Mouse (Mus musculus) heart, embryonic 16.5 days (tissue): ENCODE data around the gene Rhpn2. TPM values are rescaled to one million over a fixed set of nuclear protein-coding genes. Genes with fewer than 3 reads are reported as not detected.

Source experiments
- ATAC-seq: fragments of 200-750 bp; cut with Nextera tagmentation; replicated peaks from 2 replicates; pipeline ENCODE4 v1.8.0; 2017; ENCODE audit warnings: moderate number of reproducible peaks; ENCODE audit not compliant: insufficient read depth, low FRiP score; ENCODE audit errors: extremely low read depth
- H3K27ac ChIP-seq: fragments of 300-500 bp; sonication (generic); 2 replicates; pipeline ENCODE4 v1.5.1; 2014; ENCODE audit warnings: mild to moderate bottlenecking, low read length, control low read depth, moderate library complexity
- H3K27me3 ChIP-seq: fragments of 300-500 bp; sonication (generic); 2 replicates; pipeline ENCODE4 v1.6.1; 2014; ENCODE audit warnings: low read length, mixed read lengths; ENCODE audit not compliant: control insufficient read depth, insufficient read depth
- H3K36me3 ChIP-seq: fragments of 300-500 bp; sonication (generic); 2 replicates; pipeline ENCODE4 v1.6.1; 2014; ENCODE audit not compliant: control insufficient read depth, insufficient read depth
- H3K4me1 ChIP-seq: fragments of 300-500 bp; sonication (generic); 2 replicates; pipeline ENCODE4 v1.6.1; 2014; ENCODE audit warnings: low read length, mixed read lengths; ENCODE audit not compliant: control insufficient read depth, insufficient read depth
- H3K4me2 ChIP-seq: fragments of 300-500 bp; sonication (generic); 2 replicates; pipeline ENCODE4 v1.6.1; 2014; ENCODE audit warnings: low read depth, mild to moderate bottlenecking, control low read depth, low read length
- H3K4me3 ChIP-seq: fragments of 300-500 bp; sonication (generic); 2 replicates; pipeline ENCODE4 v1.5.1; 2014; ENCODE audit warnings: mild to moderate bottlenecking, control low read depth, low read length
- H3K9ac ChIP-seq: fragments of 300-500 bp; sonication (generic); 2 replicates; pipeline ENCODE4 v1.6.1; 2014; ENCODE audit warnings: low read length, control low read depth
- H3K9me3 ChIP-seq: fragments of 300-500 bp; sonication (generic); replicated peaks from 2 replicates; pipeline ENCODE4 v1.6.1; 2016; ENCODE audit warnings: low read length; ENCODE audit not compliant: control insufficient read depth
- WGBS: fragments of 180-500 bp; shearing (Covaris S2); extraction: QIAGEN DNeasy Blood & Tissue Kit; methylation state at CpG from one replicate; pipeline ENCODE4 v1.1.7; 2014; 5-methylcytosine and 5-hydroxymethylcytosine counted together
- polyA plus RNA-seq: library from polyadenylated mRNA; unstranded; fragments of >200 nt; fragmentation: Nextera tagmentation; extraction: Ambion mirVana; gene quantifications from 2 replicates; pipeline ENCODE4 v1.2.1, GENCODE M21; 2015

Rhpn2 gene
- polyA plus RNA-seq, 1 experiment from 2014 or later: 5.8 TPM

DNA sequence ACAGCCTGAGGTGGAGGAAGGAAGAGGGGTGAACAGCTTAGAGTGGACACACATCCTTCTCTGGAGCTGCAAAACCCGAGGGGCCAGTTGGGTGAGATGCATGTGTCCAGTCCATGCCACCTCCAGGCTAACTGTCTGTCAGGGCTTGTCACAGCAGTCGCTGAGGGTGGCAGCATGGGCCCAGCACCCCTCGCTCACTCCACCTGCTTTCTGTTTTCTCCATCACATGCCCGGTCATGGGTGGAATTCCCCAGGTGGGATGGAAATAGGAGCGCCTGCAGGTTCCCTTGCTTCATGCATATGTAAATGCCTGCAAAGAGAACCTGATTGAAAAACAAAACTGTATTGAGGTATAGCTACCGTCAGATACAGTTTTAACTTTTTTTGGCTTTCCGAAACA lies 40.3 kb downstream of the Rhpn2 start:
- H3K4me3 ChIP-seq: no peak overlapping the region
- WGBS: 86% methylated on average over 7 of the region's 7 CpGs

DNA sequence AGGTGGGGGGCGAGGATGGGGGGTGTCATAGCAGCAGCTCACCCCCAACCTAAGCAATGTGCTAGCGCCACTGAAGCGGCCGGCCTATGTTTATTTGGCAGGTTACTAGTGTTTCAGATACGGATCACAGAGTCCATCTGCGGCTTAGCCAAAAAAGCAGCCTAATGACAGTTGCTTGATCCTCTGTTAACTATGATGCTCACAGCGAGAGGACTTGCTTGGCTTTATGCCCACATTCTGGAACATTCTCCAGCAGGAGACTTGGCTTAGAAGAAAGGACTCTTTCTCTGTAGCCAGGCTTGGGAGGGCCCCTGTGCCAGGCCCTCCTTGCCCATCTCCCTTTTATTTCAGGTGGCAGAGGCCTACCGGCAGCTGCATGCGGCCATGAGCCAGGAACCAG lies 42.7 kb downstream of the Rhpn2 start:
- no peak overlapping the region for H3K27ac ChIP-seq
- no peak overlapping the region for H3K4me3 ChIP-seq
- H3K36me3 ChIP-seq: no peaks in the 10 kb centered on the region
- no peak overlapping the region for H3K9ac ChIP-seq
- WGBS: 75% methylated on average over 9 of the region's 9 CpGs
- ATAC-seq: no peak
- no peaks in the 10 kb centered on the region for H3K9me3 ChIP-seq
- no peaks in the 10 kb centered on the region for H3K27me3 ChIP-seq
- H3K4me1 ChIP-seq: peaks cover 13% of the 10 kb centered on the region
- H3K4me2 ChIP-seq: no peak overlapping the region

More for the DNA sequence above, 40.3 kb downstream of the Rhpn2 start:
- no peak overlapping the region for H3K27ac ChIP-seq
- no peak overlapping the region for H3K9ac ChIP-seq
- ATAC-seq: no peak
- H3K9me3 ChIP-seq: no peaks in the 10 kb centered on the region; the same call in 1 of the 2 replicates
- H3K4me2 ChIP-seq: no peak overlapping the region
- H3K4me1 ChIP-seq: peaks cover 1% of the 10 kb centered on the region; the same call in 1 of the 2 replicates
- H3K27me3 ChIP-seq: no peaks in the 10 kb centered on the region
- H3K36me3 ChIP-seq: peaks cover 3% of the 10 kb centered on the region; the same call in 1 of the 2 replicates

- peak overlapping the region; percentile 54 for H3K27ac ChIP-seq
- H3K9ac ChIP-seq: peak overlapping the region; percentile 29; the same call in 1 of the 2 replicates
- peaks cover 13% of the 10 kb centered on the region for H3K4me1 ChIP-seq
- no peaks in the 10 kb centered on the region for H3K9me3 ChIP-seq
- H3K4me3 ChIP-seq: peak overlapping the region; percentile 2; the same call in 1 of the 2 replicates
- ATAC-seq: peak; percentile 50; the same call in 1 of the 2 replicates
- H3K4me2 ChIP-seq: peak overlapping the region; percentile 45
- no peaks in the 10 kb centered on the region for H3K36me3 ChIP-seq
- WGBS: 21% methylated on average over 14 of the region's 16 CpGs
- H3K27me3 ChIP-seq: no peaks in the 10 kb centered on the region
Observed at GRCm38 (mm10) chr7:35379492-35380119, 45.6 kb downstream of the Rhpn2 start.

DNA sequence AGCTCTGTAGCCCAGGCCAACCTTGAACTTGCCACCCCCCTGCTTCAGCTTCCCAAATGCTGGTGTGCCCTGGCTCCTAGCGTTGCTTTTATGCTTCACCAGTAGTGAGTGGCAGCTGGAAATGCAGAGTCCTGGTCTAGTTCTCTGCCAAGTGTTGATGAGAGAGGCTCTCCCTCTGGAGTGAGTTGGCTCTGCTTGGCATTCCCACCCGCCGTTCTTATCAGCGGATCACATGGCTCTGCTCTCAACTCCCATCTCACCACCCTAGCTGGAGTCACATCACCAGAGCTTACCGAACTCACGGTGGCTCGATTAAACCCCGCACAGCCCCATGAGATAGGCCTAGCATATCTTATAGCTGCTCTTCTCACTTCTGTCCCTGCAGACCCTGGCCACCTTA lies 46.4 kb downstream of the Rhpn2 start:
- Histone ChIP-seq H3K9ac (no peak overlapping the region), H3K27ac (peak overlapping the region; percentile 75), H3K36me3 (no peaks in the 10 kb centered on the region), H3K4me1 (peaks cover 13% of the 10 kb centered on the region), H3K9me3 (no peaks in the 10 kb centered on the region), H3K4me3 (no peak overlapping the region), H3K4me2 (no peak overlapping the region), H3K27me3 (no peaks in the 10 kb centered on the region)
- peak; percentile 86 for ATAC-seq
- 32% methylated on average over 8 of the region's 8 CpGs for WGBS

- Histone ChIP-seq H3K4me3 (no peak overlapping the region), H3K9ac (no peak overlapping the region), H3K4me1 (peaks cover 16% of the 10 kb centered on the region), H3K27ac (no peak overlapping the region), H3K9me3 (no peaks in the 10 kb centered on the region), H3K27me3 (no peaks in the 10 kb centered on the region), H3K4me2 (no peak overlapping the region), H3K36me3 (no peaks in the 10 kb centered on the region)
- ATAC-seq: no peak
- WGBS: 55% methylated on average over 15 of the region's 16 CpGs
Observed at GRCm38 (mm10) chr7:35381861-35382260, 47.9 kb downstream of the Rhpn2 start.

DNA sequence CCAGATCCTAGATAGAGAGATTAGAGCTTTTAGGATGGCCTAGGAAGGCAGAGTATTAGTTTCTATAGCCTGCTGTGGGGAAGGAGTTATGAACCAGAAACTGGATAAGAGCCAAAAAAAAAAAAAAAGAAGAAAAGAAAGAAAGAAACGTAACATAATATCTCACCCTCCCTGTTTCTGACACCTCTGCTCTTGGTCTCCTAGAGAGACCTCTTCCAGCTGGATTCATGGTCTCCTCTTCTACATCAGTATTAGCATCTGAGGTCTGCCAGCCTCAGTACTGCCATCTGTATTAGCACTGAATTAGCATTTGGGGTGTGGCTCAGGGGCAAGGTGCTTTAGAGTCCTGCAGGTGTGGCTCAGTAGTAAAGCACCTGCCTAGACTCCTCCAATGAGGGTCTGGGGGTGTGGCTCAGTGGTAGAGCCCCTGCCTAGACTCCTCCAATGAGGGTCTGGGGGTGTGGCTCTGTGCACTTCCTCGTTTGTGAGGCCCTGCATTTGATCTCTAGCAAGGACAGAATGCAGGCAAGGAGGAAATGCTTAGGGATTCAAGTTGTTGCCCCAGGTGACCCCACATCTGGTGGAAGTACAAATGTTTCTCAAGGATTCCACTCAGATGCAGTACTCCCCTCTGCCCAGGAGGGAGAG lies 48.9 kb downstream of the Rhpn2 start:
- Histone ChIP-seq H3K9ac (no peak overlapping the region), H3K27me3 (no peaks in the 10 kb centered on the region), H3K4me3 (no peak overlapping the region), H3K36me3 (no peaks in the 10 kb centered on the region), H3K9me3 (no peaks in the 10 kb centered on the region), H3K4me2 (no peak overlapping the region), H3K27ac (no peak overlapping the region), H3K4me1 (peaks cover 20% of the 10 kb centered on the region)
- 34% methylated on average over 2 of the region's 2 CpGs for WGBS
- ATAC-seq: no peak

- Histone ChIP-seq H3K4me3 (no peak overlapping the region), H3K4me2 (no peak overlapping the region), H3K9me3 (no peaks in the 10 kb centered on the region), H3K36me3 (no peaks in the 10 kb centered on the region), H3K27me3 (no peaks in the 10 kb centered on the region), H3K27ac (no peak overlapping the region), H3K9ac (no peak overlapping the region), H3K4me1 (peaks cover 7% of the 10 kb centered on the region; the same call in 1 of the 2 replicates)
- 43% methylated on average over 6 of the region's 6 CpGs for WGBS
- peak; percentile 85 for ATAC-seq
Observed at GRCm38 (mm10) chr7:35386525-35386952, 52.6 kb downstream of the Rhpn2 start.

DNA sequence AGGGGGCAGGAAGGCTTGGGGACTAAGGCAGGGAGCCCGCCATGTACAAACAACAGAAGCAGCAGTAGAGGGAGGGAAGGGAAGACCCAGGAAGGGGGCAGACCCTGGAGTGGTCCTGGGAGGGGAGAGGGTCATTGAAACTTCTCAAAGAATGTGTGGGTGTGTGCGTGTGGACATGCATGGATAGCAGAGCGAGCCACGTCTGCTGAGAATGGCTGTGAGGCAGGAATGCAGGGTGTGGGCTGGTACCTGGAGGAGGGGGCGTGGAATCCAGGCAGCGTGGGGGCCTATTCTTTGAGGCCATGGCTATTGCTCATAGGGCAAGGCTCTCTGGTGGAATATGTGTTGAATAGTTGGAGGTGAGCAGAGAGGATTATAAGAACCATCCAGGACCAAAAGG lies 54.7 kb downstream of the Rhpn2 start:
- peaks cover 6% of the 10 kb centered on the region for H3K36me3 ChIP-seq
- H3K27ac ChIP-seq: no peak overlapping the region
- H3K4me1 ChIP-seq: peaks cover 7% of the 10 kb centered on the region; the same call in 1 of the 2 replicates
- no peak overlapping the region for H3K9ac ChIP-seq
- no peak overlapping the region for H3K4me2 ChIP-seq
- 61% methylated on average over 6 of the region's 6 CpGs for WGBS
- H3K4me3 ChIP-seq: no peak overlapping the region
- no peaks in the 10 kb centered on the region for H3K9me3 ChIP-seq
- no peaks in the 10 kb centered on the region for H3K27me3 ChIP-seq
- ATAC-seq: no peak

DNA sequence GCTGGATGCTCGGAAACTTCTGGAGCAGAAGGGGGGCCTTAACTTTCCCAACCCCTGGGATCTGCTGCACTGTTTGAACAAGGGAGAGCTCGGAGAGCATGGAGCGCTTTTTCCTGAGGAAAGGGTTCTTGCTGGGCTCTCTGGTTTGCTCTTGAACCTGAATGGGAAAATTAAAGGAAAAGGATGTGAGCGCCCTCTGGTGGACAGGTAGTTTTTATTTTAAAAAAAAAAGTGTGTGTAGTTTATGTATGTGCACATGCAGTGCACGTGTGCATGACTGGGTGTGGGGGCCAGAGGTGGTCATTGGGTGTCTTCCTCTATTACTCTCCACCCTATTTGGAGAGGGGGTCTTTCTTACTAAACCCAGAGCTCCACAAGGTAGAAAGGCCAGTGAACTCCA lies 59.0 kb downstream of the Rhpn2 start:
- Histone ChIP-seq H3K9ac (no peak overlapping the region), H3K36me3 (peaks cover 9% of the 10 kb centered on the region), H3K9me3 (no peaks in the 10 kb centered on the region), H3K27me3 (no peaks in the 10 kb centered on the region), H3K4me2 (no peak overlapping the region), H3K4me3 (no peak overlapping the region), H3K4me1 (peaks cover 14% of the 10 kb centered on the region), H3K27ac (no peak overlapping the region)
- no peak for ATAC-seq
- WGBS: 55% methylated on average over 5 of the region's 5 CpGs
